Mouse (Mus musculus) testis, adult 2 months (tissue): Measurements from ENCODE around the gene Trim32.

Experiments
- CTCF ChIP-seq: fragments of 200-500 bp; IDR thresholded peaks from 2 replicates; pipeline ENCODE4 v1.5.1; 2012; ENCODE audit warnings: low read depth, mild to moderate bottlenecking, inconsistent platforms, low read length, moderate library complexity; ENCODE audit not compliant: control insufficient read depth, insufficient read depth, insufficient replicate concordance
- POLR2A ChIP-seq: fragments of 200-500 bp; IDR thresholded peaks from 2 replicates; pipeline ENCODE4 v1.6.1; 2012; ENCODE audit warnings: low read depth, mild to moderate bottlenecking, inconsistent platforms, low read length, moderate library complexity; ENCODE audit not compliant: control insufficient read depth

GRCm38 (mm10) chr4:65565493-65565892 is 39.3 kb upstream of the Trim32 start:
- TF ChIP-seq POLR2A (no peak), CTCF (no peak)
